Mouse (Mus musculus): ENCODE measurements around the gene Doc2a.

DNA sequence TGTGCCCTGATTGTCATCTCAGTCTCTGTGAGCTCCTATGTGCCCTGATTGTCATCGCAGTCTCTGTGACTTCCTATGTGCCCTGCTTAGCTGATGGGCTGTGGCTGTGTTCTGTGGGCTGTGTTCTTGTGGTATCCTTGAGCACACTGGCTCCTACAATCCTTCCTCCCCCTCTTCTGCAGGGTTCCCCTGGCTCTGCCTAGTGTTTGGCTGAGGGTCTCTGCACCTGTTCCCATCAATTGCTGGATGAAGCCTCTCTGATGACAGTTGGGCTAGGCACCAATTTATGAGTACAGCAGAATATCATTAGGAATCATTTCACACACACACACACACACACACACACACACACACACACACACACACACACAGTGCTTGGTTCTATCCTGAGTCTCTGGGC lies 13.9 kb upstream of the Doc2a start:
- TF ChIP-seq MAFK (IDR thresholded peaks at IDR 0.05; ENCODE audit: insufficient read depth, low read depth, low read length) (no peak), HCFC1 (IDR thresholded peaks at IDR 0.05; ENCODE audit: borderline replicate concordance, insufficient read depth, low read length) (no peak), ZC3H11A (IDR thresholded peaks at IDR 0.05; ENCODE audit: borderline replicate concordance, low read depth, low read length) (no peak), CHD2 (IDR thresholded peaks at IDR 0.05; ENCODE audit: low read depth, low read length) (no peak)
